Comparison of ENCODE assay signal across 8 mouse cellular contexts in genomic region chr6:101550501-101551268, GRCm38 (mm10).
A peak's percentile ranks its signal among the peaks of the same experiment; 100 is the strongest.
DNase-seq lines count a peak whose midpoint lies in the region; ATAC-seq lines count a peak whose summit lies in the region.

No protein-coding gene starts in this region.

- DNase-seq in cerebellum, postnatal 14 days = peak; percentile 76 to 78
- no peak for DNase-seq in cerebellum, adult 8-10 months
- DNase-seq in hindbrain, embryonic 14.5 days (ENCODE audit: low spot score) = peak; percentile 29
- peak; percentile 15 to 75 for DNase-seq in left cerebral cortex, adult 8-10 months (ENCODE audit: low spot score in 2 of 2)
- peak; percentile 53 to 70 for DNase-seq in right cerebral cortex, adult 2 months (ENCODE audit: low spot score in 2 of 2)
- DNase-seq in c-Kit-positive CD71-positive TER-119-positive erythroid progenitor cells, embryonic 14.5 days (ENCODE audit: low spot score) = no peak
- no peak for DNase-seq in gastrocnemius, postnatal 14 days
- DNase-seq in urinary bladder, postnatal 36 days (ENCODE audit: low spot score in 2 of 2) = no peak

- 15% methylated on average over 7 of the region's 7 CpGs for WGBS in hindbrain, embryonic 14.5 days

- no peak overlapping the region for H3K9ac ChIP-seq in hindbrain, embryonic 14.5 days

- no peaks in the 10 kb centered on the region for H3K9me3 ChIP-seq in hindbrain, embryonic 14.5 days (ENCODE audit: control insufficient read depth, low read length)

- no peaks in the 10 kb centered on the region for H3K36me3 ChIP-seq in hindbrain, embryonic 14.5 days (replicated peaks; ENCODE audit: control insufficient read depth, insufficient read depth)

- no peak overlapping the region for H3K4me2 ChIP-seq in hindbrain, embryonic 14.5 days (replicated peaks)

- H3K27me3 ChIP-seq in hindbrain, embryonic 14.5 days (ENCODE audit: control insufficient read depth, insufficient read depth, low read length) = no peaks in the 10 kb centered on the region

- no peak overlapping the region for H3K27ac ChIP-seq in hindbrain, embryonic 14.5 days

- no peak overlapping the region for H3K4me3 ChIP-seq in hindbrain, embryonic 14.5 days (replicated peaks; ENCODE audit: low read length)

- H3K4me1 ChIP-seq in hindbrain, embryonic 14.5 days (replicated peaks; ENCODE audit: control insufficient read depth, insufficient read depth, low read length) = 0 out of 2 replicates have a peak, but pooled peaks cover 5% of the 10 kb centered on the region

- intact Hi-C loops in gastrocnemius, postnatal 14 days (cut with DNase I; ENCODE audit: low total_unique reads) = no loop called here

- ATAC-seq in hindbrain, embryonic 14.5 days (ENCODE audit: low FRiP score) = peak; percentile 65; the same call in 1 of the 2 replicates

Comparison
In these comparisons a context has a peak if more than half of its experiments do, and no peak if none do; other contexts are left out.
1. DNase-seq: peak in cerebellum, postnatal 14 days (2 of 2), hindbrain, embryonic 14.5 days (single experiment), left cerebral cortex, adult 8-10 months (2 of 2) and right cerebral cortex, adult 2 months (2 of 2); none in cerebellum, adult 8-10 months (single experiment), c-Kit-positive CD71-positive TER-119-positive erythroid progenitor cells, embryonic 14.5 days (single experiment), gastrocnemius, postnatal 14 days (single experiment) and urinary bladder, postnatal 36 days (0 of 2).